Mouse (Mus musculus) WW6 (cell line): Measurements from ENCODE around the gene Cdyl2.
A peak's percentile ranks its signal among the peaks of the same experiment; 100 is the strongest.

Experiments used
- DNase-seq: peaks from one replicate; pipeline ENCODE4 v3.0.0-alpha.2; 2013; ENCODE audit warnings: low read depth, low spot score

Gene Cdyl2

DNA sequence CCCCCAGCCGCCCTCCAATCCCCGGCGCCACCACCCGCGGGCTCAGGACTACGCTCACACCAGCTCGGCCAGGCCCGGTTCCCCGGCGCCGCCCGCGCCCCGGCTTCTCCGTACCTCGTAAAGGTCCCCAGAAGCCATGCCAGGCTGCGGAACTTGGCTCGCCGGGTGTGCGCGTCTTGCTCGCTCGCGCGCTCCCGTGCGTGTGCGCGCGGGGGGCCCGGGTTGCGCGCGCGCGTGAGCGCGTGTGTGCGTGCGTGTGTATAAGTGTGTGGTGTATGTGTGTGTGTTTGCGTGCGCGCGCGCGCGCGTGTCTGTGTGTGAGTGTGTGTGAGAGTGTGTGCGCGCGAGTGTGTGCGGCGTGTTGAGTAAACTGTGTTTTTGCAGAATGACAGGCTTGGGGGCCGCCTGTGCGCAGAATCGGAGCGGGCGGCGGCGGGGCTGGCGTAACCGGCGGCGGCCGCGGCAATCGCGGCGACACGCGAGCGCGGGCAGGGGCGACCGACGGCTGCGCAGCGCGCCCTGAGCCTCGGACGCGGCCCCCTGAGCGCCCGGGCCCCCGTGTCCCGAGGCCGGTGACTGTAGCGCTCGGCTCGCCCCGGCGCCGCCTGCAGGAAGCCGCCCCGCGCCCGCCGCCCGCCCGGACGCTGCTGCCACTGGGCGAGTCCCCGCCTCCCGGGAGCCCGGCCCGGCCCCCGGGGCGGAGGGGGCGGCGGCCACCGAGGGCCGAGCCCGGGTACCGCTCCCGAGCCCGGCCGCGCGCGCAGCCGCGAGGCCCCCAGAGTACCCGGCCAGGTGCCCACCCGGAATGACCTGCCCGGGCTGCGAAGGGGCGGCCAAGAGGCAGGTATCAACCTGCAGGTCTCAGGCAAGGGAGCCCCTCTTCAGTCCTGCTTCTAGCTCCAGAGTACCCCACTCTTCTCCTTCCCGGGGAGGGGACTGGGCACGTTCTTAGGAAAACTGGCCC lies at the start of gene Cdyl2:
Cdyl2 (minus strand) TSS at position 308 of the 964 bp plus-strand sequence.
- DNase-seq = peak; percentile 45

DNA sequence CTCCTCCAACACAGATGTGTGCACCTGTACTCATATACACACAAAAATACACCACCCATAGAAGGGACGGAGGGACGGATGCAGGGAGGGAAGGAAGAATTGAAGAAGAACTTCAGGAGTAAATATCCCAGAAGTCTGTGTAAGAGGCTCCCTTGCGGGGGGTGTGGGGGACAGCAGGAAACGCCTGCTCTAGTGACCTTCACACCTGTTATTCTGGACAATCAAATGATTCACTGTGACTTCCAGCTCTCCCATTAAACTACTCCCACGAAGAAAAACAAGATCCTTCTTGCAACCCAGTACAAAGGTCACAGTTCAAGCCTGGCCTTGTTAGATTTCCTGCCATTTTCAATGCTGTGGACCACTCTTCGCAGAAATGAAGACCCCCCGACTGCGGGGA lies 47.8 kb upstream of the Cdyl2 start:
- DNase-seq = no peak

DNA sequence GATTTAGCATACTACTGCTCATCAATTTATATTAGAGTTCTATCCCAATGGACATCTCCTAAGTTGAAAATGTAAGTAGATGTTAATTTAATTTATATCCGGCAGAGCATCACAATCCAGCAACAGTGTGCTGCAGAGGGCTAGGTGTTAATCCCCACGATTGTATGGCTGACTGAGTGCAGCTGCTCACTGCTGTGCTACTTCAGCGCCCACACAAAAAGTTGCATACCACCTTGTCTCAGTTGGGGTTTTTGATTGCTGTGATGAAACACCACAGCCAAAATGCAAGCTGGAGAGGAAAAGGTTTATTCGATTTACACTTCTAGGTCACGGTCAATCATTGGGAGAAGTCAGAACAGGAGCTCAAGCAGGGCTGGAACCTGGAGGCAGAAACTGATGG lies 41.4 kb upstream of the Cdyl2 start:
- DNase-seq = no peak

DNA sequence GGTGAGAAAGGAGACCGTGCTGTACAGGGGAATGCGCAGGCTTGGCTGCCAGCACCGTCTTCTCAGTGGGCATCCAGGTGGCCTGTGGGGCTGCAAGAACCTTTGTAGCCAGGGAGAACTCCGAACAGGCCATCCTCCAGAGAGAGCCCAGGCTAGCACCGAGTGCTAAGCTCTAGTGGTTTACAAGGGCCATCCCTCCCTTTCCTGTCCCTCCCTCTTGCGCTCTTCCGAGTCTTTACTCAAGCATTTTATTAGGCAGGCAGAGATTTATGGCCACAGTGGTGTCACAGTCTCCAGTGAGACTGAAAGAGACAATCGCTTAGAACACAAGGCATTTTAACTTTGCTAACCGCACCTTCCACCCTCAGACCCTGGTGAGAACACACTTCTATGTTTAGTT lies 39.9 kb upstream of the Cdyl2 start:
- no peak for DNase-seq

DNA sequence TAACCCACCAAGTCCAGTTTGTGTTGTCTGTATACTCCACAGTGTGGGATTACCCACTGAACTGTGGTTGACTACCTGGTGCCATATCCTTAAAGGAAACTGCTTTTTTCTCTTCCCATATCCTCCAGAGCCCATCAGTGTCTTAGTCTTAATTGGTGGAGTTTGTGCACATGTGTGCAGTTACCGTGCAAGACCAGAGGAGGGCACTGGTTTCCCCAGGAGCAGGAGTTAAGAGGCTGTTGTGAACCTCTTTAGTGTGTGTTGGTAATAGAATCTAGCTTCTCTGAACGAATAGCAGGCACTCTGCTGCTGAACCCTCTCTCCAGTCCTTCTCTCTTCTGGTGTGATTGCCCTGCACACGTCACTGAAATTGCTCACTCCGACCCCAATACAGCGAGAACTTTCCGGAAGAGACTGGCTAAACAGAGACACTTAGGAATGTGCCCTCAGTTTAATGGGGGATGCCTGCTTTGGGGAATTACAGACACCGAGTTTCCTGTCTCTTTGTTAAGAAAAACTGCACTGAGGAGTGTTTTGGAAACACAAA lies 39.1 kb upstream of the Cdyl2 start:
- DNase-seq = peak; percentile 24

DNA sequence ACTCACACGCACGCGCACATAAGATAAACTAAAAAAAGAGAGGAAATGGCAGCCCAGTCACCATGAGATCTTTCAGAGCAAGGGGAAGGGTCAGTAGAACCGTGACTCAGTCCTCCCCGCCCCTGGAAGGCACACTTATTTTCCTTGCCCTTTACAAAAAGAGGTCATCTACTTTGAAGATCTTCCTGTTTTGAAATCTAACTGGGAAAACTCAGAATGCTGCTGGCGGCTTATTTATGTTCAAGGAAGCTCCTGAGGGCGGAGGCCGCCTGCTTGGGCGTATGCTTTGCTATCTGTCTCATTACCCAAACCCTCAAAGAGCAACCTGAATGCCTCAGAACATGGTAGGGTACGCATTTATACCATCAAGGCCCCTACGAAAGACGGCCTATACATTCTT lies 38.0 kb upstream of the Cdyl2 start:
- DNase-seq = no peak

DNA sequence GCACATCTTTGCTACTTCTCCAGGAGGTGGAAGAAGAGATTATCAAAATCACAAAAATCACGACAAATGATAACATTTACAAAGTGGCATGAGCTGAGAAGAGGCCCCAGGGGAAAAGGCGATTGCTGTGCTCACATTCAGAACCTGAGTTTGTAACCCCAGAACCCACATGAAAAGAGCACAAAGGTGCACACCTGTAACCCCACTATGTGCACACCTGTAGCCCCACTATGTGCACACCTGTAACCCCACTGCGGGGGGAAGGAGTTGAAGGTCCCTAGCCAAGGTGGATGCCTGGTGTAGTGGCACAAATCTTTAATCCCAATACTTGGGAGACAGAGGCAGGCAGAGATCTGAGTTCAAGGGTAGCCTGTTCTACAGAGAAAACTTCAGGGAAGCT lies 23.4 kb upstream of the Cdyl2 start:
- no peak for DNase-seq

DNA sequence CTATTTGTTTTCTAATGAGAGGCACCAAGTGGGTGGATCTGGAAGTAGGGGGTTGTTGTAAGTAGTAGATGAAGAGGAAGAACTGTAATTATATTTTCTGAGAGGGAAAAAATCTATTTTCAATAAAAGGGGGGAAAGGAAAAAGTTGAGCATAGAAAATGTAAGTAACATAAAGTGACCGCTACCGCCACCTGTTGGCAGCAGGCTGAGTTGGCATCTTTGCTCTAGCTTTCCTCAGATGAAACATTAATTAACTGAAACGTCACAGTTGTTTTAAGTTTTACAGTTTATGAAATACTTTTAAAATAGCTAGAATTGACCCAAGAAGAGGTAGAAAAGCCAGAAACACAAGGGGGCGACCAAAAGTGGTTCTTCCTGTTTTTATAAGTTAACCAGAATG lies 22.8 kb upstream of the Cdyl2 start:
- DNase-seq = no peak

DNA sequence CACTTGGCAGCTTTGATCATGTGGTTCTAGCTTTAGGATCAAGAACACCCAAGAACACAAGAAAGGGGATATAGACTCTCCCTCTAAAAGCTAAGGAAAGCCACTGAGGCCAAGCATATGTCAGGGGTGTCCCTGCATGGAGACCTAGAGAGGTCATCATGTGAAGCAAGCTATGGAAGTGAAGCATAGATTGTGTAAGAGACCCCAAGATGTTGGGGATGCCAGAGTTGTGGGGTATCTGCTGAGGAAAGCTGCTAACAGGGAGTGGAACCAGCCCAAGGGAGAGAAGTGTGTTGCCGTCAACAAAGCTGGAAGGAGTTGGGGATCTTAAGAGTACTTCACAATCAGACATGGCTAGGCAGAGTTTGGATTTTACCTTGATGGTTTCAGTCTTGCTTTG lies 7.9 kb upstream of the Cdyl2 start:
- no peak for DNase-seq

DNA sequence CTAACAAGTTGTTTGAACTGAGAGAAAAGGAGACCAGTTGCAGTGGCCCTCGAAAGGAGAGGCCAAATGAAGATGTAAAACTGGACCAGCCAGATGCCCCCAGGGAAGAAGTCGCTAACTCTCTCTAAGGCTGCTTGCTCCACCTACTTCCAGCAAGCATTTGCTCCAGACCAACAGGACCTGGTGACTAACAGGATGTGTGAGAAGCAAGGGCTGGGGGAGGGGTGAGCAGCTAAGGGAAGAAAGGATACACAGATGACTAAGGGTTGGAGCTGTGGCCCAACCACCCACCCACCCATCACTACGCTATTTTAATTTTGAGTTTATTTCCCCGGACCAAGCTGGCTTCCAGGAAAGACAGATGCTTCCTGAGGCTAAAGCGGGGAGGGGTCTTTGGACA lies 2.5 kb upstream of the Cdyl2 start:
- DNase-seq = no peak

DNA sequence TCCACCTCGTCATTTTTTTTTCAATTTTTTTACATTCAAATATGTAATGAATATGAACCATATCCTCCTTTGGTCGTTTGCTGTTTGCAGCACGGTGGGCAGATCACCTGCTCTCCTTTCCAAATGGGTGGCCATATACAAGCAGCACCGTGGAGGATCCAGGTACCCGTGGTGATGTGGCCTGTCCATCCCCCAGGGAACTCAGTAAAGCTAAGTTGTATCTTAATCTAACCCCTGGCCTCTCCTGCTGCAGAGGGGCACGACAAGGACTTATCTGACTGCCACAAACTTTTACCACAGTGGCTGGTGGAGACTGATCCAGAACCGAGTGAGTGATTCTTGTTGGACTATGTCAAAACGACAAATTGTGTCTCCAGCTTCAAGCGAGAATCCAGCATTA lies 1.4 kb upstream of the Cdyl2 start:
- DNase-seq = no peak

DNA sequence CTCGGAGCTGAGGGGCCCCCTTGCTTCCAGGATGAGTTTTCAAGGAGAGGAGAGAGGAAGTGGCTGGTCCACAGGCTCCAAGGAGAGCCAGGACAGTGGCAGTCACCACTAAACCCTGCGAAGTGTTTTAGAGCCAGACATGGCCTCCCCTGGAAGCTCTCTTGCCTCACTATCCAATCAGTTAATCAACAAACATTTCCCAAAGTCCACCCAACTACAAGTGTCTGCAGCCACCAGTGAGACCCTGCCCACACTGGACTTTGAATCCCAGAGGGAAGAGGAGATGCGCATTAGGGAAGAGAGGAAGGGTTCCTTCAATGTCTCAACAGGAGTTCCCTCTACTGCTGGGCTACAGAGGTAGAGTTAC lies 840 bp upstream of the Cdyl2 start:
- no peak for DNase-seq

DNA sequence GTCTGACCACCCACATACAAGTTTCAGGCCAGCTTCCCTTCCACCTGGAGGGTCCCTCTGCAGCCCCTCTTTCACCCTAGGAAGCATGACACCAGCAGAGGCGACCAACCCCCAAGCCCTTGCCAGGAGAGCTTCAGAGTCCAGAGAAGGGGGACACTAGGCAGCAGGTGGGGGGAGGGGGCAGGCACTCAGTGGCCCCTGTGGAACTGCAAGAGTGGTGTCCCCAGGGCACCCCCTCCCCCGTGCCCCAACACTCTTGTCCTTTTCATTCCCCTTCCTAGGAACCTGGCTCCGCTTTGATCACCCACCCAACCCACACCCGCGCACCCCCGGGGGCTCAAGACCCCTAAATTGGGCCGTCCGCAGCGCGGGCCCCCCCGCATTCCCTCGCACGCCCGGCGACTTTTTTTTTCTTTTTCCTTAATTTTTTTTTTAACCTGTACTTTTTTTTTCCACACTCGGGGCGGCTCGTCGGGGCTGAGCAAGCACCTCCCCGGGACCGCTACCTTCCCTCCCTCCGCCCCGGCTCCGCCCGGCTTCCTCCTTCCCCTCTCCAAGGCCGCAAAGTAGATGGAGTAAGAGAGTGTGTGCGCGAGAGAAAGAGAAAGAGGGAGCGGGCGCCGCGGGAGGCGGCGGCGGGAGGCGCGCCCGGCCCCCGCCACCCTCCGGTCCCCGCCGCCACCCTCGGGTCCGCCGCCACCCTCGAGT lies 661 bp downstream of the Cdyl2 start:
- DNase-seq = no peak

DNA sequence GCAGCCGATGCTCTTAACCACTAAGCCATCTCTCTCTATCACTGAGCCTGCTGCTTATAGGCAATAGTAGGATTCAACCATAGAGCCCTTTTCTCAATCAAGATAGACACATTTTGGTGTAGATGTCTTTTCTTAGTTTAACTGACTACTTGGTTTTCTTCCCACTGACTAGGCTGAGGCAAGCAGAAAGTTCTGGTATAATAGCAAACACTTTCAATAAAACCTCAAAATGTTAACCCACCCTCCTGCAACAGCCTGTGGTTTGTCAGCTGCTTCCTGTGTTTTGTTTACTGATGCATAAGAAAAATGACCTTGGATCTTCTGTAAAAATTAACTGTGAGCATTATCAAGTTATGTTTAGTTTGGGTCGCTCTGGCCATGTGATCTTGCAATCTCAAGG lies 11.3 kb downstream of the Cdyl2 start:
- no peak for DNase-seq

DNA sequence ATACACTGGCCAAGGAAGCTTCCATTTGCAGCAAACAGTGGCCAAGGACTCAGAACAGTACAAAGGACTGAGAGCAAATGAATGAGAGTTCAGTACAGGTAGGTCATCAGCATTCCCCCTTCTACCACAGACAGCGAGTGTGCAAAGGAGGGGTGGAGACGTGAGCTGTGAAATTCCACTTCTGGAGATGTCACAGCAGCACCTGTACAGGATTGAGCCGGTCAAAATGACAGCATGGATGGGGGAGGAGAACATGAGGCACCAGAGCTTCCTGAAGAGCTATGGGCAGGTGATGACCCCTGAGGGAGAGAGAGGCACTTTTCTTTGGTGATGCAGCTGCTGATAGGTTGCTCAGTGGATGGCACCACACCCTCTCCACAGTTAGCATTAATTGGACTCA lies 25.3 kb downstream of the Cdyl2 start:
- DNase-seq = no peak

DNA sequence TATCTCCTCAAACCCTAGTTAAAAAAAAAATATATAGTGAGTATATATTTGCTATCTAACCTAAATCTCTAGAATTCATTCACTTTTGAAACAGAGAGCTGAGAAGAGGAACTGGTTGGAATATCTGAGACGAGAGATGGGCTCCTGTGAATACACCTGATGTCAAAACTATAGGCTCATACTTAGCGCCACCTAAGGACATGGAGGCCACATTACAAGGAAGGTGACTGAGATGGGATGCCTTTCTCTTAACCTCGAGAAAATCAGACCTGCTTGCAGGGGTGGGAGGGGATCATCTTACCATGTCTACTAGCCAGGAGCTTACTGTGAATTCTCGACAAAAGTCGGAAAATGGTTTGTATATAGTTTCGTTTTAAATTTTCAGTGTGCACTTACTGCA lies 30.3 kb downstream of the Cdyl2 start:
- peak; percentile 43 for DNase-seq

DNA sequence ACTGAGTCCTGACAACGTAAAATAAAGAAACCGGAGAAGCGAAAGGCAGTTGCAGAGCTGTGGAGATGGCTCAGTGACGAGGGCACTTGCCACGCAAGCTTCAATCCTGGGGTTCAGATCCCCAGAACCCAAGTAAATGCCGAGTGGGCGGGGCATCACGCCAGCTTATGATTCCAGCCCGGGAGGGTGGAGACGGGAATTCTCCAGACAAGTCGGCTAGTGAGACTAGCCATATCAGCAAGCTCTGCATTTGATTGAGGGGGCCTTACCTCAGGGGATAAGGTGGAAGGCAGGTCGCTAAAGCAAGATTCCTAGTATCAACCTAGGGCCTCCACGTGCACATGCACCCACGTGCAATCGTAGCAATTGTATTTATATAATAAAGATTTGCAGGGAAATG lies 39.9 kb downstream of the Cdyl2 start:
- no peak for DNase-seq

DNA sequence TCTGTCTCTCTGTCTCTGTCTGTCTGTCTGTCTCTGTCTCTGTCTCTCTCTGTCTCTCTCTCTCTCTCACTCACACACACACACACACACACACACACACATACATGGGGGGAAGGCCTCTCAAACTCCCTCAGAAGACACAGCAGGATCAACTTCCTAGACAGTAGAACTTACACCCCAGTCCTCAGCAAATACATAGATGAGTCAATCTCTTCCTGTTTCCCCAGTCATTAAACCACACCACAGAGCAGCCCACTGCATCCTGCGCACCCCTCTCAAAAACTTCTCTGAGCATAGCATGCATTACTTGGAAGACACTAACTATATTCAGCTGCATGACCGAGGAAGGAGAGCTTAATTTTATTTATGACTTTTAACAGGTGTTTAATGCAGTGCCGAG lies 43.0 kb downstream of the Cdyl2 start:
- no peak for DNase-seq

DNA sequence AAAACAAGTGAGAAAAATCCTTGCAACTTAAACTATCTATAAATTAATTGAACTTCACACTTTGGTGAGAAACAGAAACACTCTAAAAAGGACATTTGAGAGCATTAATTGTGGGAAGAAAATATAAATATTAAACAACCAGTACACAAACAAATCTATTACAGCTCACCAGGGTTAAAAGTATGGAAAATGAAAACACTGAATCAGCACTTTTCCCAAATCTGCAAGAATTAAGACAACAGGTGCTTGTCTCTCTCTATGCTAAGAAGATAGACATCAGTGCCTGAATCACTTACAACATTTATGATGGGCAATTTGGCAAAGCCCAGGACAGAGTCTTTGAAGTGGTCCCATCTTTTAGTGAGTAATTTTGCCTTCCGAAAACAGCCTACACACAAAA lies 56.6 kb downstream of the Cdyl2 start:
- no peak for DNase-seq

DNA sequence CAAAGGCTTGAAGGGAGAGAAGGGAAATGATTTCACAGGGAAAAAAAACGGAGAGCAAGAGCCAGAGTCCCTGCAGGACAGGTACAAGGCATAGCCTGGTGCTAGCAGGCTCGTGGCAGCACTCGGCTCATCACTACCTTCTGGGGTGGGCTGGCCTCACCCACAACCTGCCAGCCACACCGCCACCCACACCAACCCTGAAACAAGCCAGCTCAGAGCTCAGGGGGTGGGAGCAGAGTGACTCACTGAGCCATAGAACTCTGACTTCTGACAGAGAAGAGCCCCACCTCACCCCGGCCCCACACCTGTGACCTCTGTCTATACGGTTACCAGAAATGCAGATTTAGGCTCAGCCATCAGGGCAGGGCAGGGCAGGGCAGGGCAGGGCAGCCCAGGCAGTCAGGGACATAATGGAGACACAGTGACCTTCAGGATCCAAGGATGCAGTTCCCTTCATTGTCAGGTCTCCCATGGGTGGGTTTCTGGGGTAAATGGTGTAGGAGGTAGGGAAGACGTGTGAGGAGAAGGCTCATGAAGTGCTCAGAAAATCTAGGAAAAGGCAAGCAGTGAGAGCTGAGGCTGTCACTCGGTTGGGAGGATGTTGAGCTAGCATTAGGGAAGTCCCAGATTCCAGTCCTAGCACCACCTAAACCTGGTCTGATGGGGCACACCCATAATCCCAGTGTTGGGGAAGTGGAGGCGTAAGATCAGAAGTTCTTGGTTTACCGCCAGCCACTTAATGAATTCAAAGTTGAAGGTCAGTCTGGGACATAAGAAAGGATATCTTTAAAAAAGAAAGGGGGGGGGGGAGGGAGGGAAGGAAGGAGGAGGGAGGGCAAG lies 58.6 kb downstream of the Cdyl2 start:
- peak; percentile 72 for DNase-seq

DNA sequence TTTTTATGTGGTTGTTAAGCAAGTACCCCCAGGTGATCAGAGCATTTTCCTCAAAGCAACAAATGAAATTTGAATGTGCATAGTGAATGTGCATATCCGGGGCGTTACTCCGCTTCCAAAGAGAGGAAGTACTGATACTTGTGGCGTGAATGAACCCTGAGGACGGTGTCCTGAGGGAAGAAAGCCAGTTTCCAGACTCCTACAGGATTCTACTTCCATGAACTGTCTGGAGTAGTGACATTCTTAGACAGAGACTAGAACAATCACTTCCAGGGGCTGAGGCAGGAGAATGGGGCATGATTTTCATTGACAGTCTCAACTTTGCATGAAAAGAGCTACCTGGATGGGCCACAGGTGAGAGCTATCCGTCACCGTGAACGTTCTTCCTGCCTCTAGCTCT lies 59.3 kb downstream of the Cdyl2 start:
- DNase-seq = peak; percentile 39

DNA sequence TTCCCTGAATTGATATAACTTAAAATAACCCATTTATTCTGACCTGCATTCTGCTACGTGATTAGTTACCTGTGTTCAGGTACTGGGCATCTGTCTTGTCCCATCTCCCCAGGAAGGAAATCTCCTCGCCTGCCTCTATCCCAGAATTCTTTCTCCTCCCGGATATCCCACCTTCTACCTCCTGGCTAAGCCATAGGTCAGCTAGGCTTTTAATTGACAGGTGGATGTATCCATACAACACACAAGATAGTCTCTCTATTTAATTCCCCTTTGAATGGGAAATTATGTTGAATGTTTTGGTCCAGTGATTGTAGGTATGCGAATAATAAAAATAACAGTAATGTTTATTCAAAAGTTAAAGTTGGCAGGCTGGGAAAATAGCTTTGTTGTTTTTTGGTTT lies 59.7 kb downstream of the Cdyl2 start:
- DNase-seq = no peak
